Mouse (Mus musculus) stomach, postnatal 0 days (tissue): ENCODE measurements around the gene Itm2b.

Experiments used
- CTCF ChIP-seq: IDR thresholded peaks from 2 replicates; pipeline ENCODE4 v1.5.1; 2016; ENCODE audit warnings: antibody characterized with exemption, low read depth, mild to moderate bottlenecking, moderate library complexity
- EP300 ChIP-seq: optimal IDR thresholded peaks from 2 replicates; pipeline ENCODE3; 2016; ENCODE audit warnings: antibody characterized with exemption

GRCm38 (mm10) chr14:73375903-73376302 lies 9.2 kb downstream of the Itm2b start:
- TF ChIP-seq CTCF (no peak), EP300 (no peak)
